Mouse (Mus musculus): ENCODE results near the gene Spx.

GRCm38 (mm10) chr6:142394669-142395068 is 18.6 kb upstream of the Spx start:
- TF ChIP-seq EP300 (optimal IDR thresholded peaks at IDR 0.05): no peak
- no peak for TF ChIP-seq CTCF (IDR thresholded peaks at IDR 0.05; ENCODE audit: low read depth)

Measured in stomach, postnatal 0 days (tissue).